Mouse (Mus musculus): ENCODE results near the gene Wwox. TPM values are rescaled to one million over a fixed set of nuclear protein-coding genes. Genes with fewer than 3 reads are reported as not detected.

The Wwox gene
- total and polyA plus RNA-seq, 3 experiments, result 7.6 to 61.8 (median 12.2) TPM

DNA sequence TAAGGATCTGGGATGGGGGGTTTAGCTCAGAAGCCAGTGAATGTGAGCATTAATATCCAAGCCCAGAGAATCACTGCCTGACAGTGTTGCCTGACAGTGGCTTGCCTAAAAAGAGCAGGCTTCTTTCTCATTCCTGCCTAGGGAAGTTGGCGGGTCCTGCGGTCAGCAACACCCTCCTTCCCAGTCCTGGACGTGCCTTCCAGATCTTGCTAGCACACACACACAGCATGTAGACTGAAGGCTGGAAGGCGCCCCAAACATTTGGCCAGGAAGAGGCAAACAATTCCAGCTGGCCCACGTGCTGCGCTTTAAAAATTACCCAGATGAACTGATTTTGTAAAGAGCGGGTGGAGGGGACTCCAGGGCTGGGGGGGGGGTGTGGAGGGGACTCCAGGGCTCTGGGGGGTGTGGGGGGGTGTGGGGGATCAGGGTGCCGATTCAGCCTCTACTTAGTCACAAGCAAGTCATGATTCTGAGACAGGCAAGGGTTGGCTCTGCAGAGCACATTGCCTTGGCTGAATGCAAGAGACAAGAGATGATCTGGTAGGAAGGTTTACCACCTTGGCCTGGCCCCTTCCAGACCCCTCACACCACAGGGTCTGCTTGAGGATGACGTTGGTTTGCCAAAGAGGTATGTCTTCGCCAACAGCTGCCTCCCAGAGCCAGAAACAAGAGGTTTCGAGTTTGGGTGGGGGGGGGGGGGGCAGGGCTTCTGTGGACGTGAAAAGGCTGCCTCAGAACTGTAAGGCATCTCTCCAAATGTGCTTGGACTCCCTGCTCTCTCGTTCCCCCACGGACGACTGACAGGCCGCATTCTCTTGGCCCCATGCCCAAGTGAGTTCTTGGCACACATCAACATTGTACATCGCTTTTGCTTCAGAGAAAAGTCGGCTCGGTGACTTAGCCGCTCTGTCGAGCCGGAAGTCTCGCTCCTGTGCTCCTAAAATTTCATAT, 334.3 kb downstream of the Wwox start:
- H3K79me2 ChIP-seq (ENCODE audit: control insufficient read depth, insufficient read depth, low read length, poor library complexity), result no peaks in the 10 kb centered on the region
- H3K27me3 ChIP-seq (ENCODE audit: control insufficient read depth in 1 of 2, insufficient read depth in 2 of 2, low read length in 2 of 2), result no peaks in the 10 kb centered on the region
- no peak for DNase-seq (ENCODE audit: low read depth, low spot score)
- H3K4me1 ChIP-seq (ENCODE audit: control insufficient read depth in 1 of 2, insufficient read depth in 2 of 2, low read length in 2 of 2), result no peaks in the 10 kb centered on the region
- TF ChIP-seq USF2 (IDR thresholded peaks at IDR 0.05; ENCODE audit: borderline replicate concordance in 1 of 2, insufficient read depth in 1 of 2, low read depth in 1 of 2, low read length in 2 of 2), result no peak
- no peak for TF ChIP-seq MYC (IDR thresholded peaks at IDR 0.05; ENCODE audit: low read depth, low read length)
- TF ChIP-seq POLR2A (IDR thresholded peaks at IDR 0.05; ENCODE audit: control insufficient read depth in 1 of 2, insufficient read depth in 1 of 2, low read depth in 1 of 2, low read length in 2 of 2, poor library complexity in 1 of 2), result no peak
- no peak for TF ChIP-seq ETS1 (IDR thresholded peaks at IDR 0.05; ENCODE audit: low read depth, low read length)
- TF ChIP-seq CHD1 (IDR thresholded peaks at IDR 0.05; ENCODE audit: low read depth, low read length), result no peak
- TF ChIP-seq ZNF384 (IDR thresholded peaks at IDR 0.05; ENCODE audit: low read depth, low read length), result no peak
- no peak for TF ChIP-seq MYB (IDR thresholded peaks at IDR 0.05; ENCODE audit: low read depth, low read length)
- TF ChIP-seq NRF1 (IDR thresholded peaks at IDR 0.05; ENCODE audit: insufficient read depth, low read depth, low read length, poor library complexity, severe bottlenecking), result no peak
- TF ChIP-seq BHLHE40 (IDR thresholded peaks at IDR 0.05; ENCODE audit: borderline replicate concordance, low read depth, low read length), result no peak
- no peak for TF ChIP-seq JUND (IDR thresholded peaks at IDR 0.05; ENCODE audit: low read depth, low read length)
- no peak for TF ChIP-seq KAT2A (conservative IDR thresholded peaks at IDR 0.05; ENCODE audit: low read depth, low read length)
- no peak for TF ChIP-seq POLR2AphosphoS5 (IDR thresholded peaks at IDR 0.05; ENCODE audit: borderline replicate concordance, low read depth, low read length)
- no peak for TF ChIP-seq POLR2AphosphoS2 (IDR thresholded peaks at IDR 0.05; ENCODE audit: low read length)
- no peak for TF ChIP-seq EP300 (IDR thresholded peaks at IDR 0.05; ENCODE audit: low read depth in 1 of 2, low read length in 2 of 2)
- no peak for TF ChIP-seq ELF1 (IDR thresholded peaks at IDR 0.05; ENCODE audit: low read depth, low read length)
- no peak for TF ChIP-seq ZC3H11A (IDR thresholded peaks at IDR 0.05; ENCODE audit: low read depth, low read length)
- no peak for TF ChIP-seq CTCF (IDR thresholded peaks at IDR 0.05 in 2 of 3, conservative IDR thresholded peaks at IDR 0.05 in 1 of 3; ENCODE audit: control insufficient read depth in 1 of 3, insufficient read depth in 1 of 3, low read depth in 2 of 3, low read length in 3 of 3, poor library complexity in 1 of 3, severe bottlenecking in 1 of 3)
- TF ChIP-seq SIN3A (IDR thresholded peaks at IDR 0.05; ENCODE audit: low read length), result no peak
- H3K9me3 ChIP-seq (replicated peaks; ENCODE audit: insufficient read depth, low read length), result no peaks in the 10 kb centered on the region
- H3K36me3 ChIP-seq (ENCODE audit: control insufficient read depth in 1 of 2, insufficient read depth in 2 of 2, low read length in 2 of 2), result no peaks in the 10 kb centered on the region
- no peak overlapping the region for H3K9ac ChIP-seq (ENCODE audit: control insufficient read depth, low read depth, low read length, poor library complexity, severe bottlenecking)
- no peak overlapping the region for H3K4me3 ChIP-seq (ENCODE audit: control insufficient read depth in 1 of 2, insufficient read depth in 1 of 2, low read depth in 2 of 2, low read length in 2 of 2)
- H3K27ac ChIP-seq (ENCODE audit: control insufficient read depth, low read depth, low read length), result no peak overlapping the region

GRCm38 (mm10) chr8:114774415-114774775, 334.9 kb downstream of the Wwox start:
- no peak overlapping the region for H3K27ac ChIP-seq (ENCODE audit: control insufficient read depth, low read depth, low read length)

More at GRCm38 (mm10) chr8:114774415-114774775, 334.9 kb downstream of the Wwox start:
- TF ChIP-seq NELFE (IDR thresholded peaks at IDR 0.05; ENCODE audit: low read depth, low read length) (no peak), ZNF384 (IDR thresholded peaks at IDR 0.05; ENCODE audit: low read depth, low read length) (no peak), BHLHE40 (IDR thresholded peaks at IDR 0.05; ENCODE audit: borderline replicate concordance, low read depth, low read length) (no peak), MEF2A (IDR thresholded peaks at IDR 0.05; ENCODE audit: extremely low read depth, insufficient replicate concordance, low read depth, low read length, poor library complexity, severe bottlenecking) (no peak), SIN3A (IDR thresholded peaks at IDR 0.05; ENCODE audit: low read length) (no peak), ETS1 (IDR thresholded peaks at IDR 0.05; ENCODE audit: low read depth, low read length) (no peak), MAX (IDR thresholded peaks at IDR 0.05; ENCODE audit: low read length) (no peak)
- Histone ChIP-seq H3K4me1 (ENCODE audit: control insufficient read depth in 1 of 2, insufficient read depth in 2 of 2, low read length in 2 of 2) (no peaks in the 10 kb centered on the region), H3K36me3 (ENCODE audit: control insufficient read depth in 1 of 2, insufficient read depth in 2 of 2, low read length in 2 of 2) (no peaks in the 10 kb centered on the region), H3K9ac (ENCODE audit: control insufficient read depth, low read depth, low read length, poor library complexity, severe bottlenecking) (no peak overlapping the region), H3K27me3 (ENCODE audit: control insufficient read depth in 1 of 2, insufficient read depth in 2 of 2, low read length in 2 of 2) (no peaks in the 10 kb centered on the region), H3K79me2 (ENCODE audit: control insufficient read depth, insufficient read depth, low read length, poor library complexity) (no peaks in the 10 kb centered on the region), H3K9me3 (replicated peaks; ENCODE audit: insufficient read depth, low read length) (no peaks in the 10 kb centered on the region), H3K4me3 (ENCODE audit: control insufficient read depth in 1 of 2, insufficient read depth in 1 of 2, low read depth in 2 of 2, low read length in 2 of 2) (no peak overlapping the region)
- no peak for DNase-seq (ENCODE audit: low read depth, low spot score)
